Mouse (Mus musculus): Measurements from ENCODE around the gene Rasl12.

DNA sequence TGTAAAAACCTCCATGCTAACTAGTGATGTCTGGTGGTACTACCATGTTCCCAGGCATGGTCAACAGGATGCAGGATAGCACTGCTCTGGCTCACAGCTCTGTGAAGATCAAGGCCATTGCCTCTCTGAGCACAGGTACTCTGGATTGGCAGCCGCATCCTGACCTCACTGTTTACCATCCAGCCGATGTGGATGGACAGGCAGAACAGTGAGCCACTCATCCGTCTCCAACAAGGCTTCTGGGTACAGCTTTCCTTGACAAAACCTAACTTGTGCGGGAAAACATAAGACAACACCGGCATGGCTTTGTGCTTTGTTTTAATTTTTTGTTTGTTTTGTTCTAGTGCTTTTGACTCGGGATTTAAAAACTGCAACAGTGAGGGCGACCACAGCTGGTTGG, 32.6 kb upstream of the Rasl12 start:
- TF ChIP-seq CTCF (IDR thresholded peaks at IDR 0.05; ENCODE audit: low read depth, low read length) = no peak
- TF ChIP-seq POLR2A (IDR thresholded peaks at IDR 0.05; ENCODE audit: extremely low read depth, insufficient read depth, low read length) = no peak
